Mouse (Mus musculus) liver, embryonic 11.5 days (tissue): ENCODE measurements at regions not wholly inside any gene's neighbourhood (a gene's known extent, or its start where the extent isn't known, plus 50 kb on each side); places are given as distances from the start of the nearest gene placed in this dataset.
"Not testable (repeated sequence)": the region's sequence is repeated elsewhere in the genome, so short reads cannot be mapped to it uniquely, and the experiment has no call there.

Experiments
- ATAC-seq: fragments of 200-750 bp; cut with Nextera tagmentation; replicated peaks from 2 replicates; pipeline ENCODE4 v1.8.0; 2017; ENCODE audit warnings: moderate number of reproducible peaks, mild to moderate bottlenecking, moderate TSS enrichment, moderate library complexity; ENCODE audit not compliant: low FRiP score
- DNase-seq: peaks from one replicate; pipeline ENCODE4 v3.0.0-alpha.2; 2017; ENCODE audit warnings: low spot score
- H3K27ac ChIP-seq: fragments of 300-500 bp; sonication (generic); 2 replicates; pipeline ENCODE4 v1.5.1; 2014; ENCODE audit warnings: mild to moderate bottlenecking, low read depth, low read length, control low read depth
- H3K27me3 ChIP-seq: fragments of 300-500 bp; sonication (generic); replicated peaks from 2 replicates; pipeline ENCODE4 v1.6.1; 2014; ENCODE audit warnings: low read length, mixed read lengths; ENCODE audit not compliant: control insufficient read depth, insufficient read depth
- H3K36me3 ChIP-seq: fragments of 300-500 bp; sonication (generic); 2 replicates; pipeline ENCODE4 v1.6.1; 2014; ENCODE audit warnings: mild to moderate bottlenecking, low read length, moderate library complexity, mixed read lengths; ENCODE audit not compliant: control insufficient read depth, insufficient read depth
- H3K4me1 ChIP-seq: fragments of 300-500 bp; sonication (generic); replicated peaks from 2 replicates; pipeline ENCODE4 v1.6.1; 2014; ENCODE audit warnings: low read length, mixed read lengths; ENCODE audit not compliant: control insufficient read depth, insufficient read depth
- H3K4me2 ChIP-seq: fragments of 300-500 bp; sonication (generic); 2 replicates; pipeline ENCODE4 v1.6.1; 2014; ENCODE audit warnings: mild to moderate bottlenecking, control low read depth, moderate library complexity
- H3K4me3 ChIP-seq: fragments of 300-500 bp; sonication (generic); 2 replicates; pipeline ENCODE4 v1.5.1; 2014; ENCODE audit warnings: low read depth, low read length, control low read depth
- H3K9ac ChIP-seq: fragments of 300-500 bp; sonication (generic); 2 replicates; pipeline ENCODE4 v1.6.1; 2014; ENCODE audit warnings: low read depth, low read length, control low read depth
- H3K9me3 ChIP-seq: fragments of 300-500 bp; sonication (generic); 2 replicates; pipeline ENCODE4 v1.6.1; 2016; ENCODE audit warnings: low read length, inconsistent platforms, mixed read lengths; ENCODE audit not compliant: control insufficient read depth
- WGBS: fragments of 180-500 bp; shearing (Covaris S2); extraction: QIAGEN DNeasy Blood & Tissue Kit; methylation state at CpG from one replicate; pipeline ENCODE4 v1.1.7; 2014; 5-methylcytosine and 5-hydroxymethylcytosine counted together

DNA sequence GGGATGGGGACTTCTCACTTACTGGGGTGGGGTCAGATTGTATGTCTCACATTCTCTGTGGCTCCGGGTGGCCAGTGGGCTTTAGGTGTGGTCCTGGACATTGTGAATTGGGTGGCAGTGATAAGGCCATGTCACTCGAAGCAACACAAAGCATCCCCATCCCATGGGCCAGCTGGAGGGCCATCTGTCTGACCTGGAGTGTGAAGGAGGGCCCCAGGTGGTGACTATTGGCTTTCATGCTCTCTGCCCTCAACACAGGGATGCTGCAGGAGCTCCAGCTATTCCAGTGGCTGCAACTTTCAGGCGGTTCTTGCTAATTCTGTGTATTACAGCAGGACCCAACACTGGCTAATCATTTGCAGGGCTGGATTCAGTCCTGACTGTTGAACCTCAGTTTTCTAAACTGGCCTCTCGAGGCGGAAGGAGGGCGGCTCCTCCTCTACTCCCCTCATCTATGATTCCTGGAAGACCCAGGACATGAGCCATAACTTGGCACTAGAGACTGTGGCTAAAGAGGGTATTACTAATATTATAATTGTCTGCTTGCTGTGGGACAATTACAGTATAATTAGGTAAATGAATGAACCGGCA, 64.1 kb downstream of the 9530068E07Rik start:
- ATAC-seq: no peak
- H3K9ac ChIP-seq: no peak overlapping the region
- H3K9me3 ChIP-seq: no peaks in the 10 kb centered on the region; the same call in 1 of the 2 replicates
- no peak overlapping the region for H3K4me2 ChIP-seq
- no peak for DNase-seq
- 67% methylated on average over 7 of the region's 7 CpGs for WGBS
- H3K4me3 ChIP-seq: no peak overlapping the region
- no peaks in the 10 kb centered on the region for H3K36me3 ChIP-seq
- H3K27ac ChIP-seq: no peak overlapping the region
- 0 out of 2 replicates have a peak, but pooled peaks cover 2% of the 10 kb centered on the region for H3K27me3 ChIP-seq
- no peaks in the 10 kb centered on the region for H3K4me1 ChIP-seq

DNA sequence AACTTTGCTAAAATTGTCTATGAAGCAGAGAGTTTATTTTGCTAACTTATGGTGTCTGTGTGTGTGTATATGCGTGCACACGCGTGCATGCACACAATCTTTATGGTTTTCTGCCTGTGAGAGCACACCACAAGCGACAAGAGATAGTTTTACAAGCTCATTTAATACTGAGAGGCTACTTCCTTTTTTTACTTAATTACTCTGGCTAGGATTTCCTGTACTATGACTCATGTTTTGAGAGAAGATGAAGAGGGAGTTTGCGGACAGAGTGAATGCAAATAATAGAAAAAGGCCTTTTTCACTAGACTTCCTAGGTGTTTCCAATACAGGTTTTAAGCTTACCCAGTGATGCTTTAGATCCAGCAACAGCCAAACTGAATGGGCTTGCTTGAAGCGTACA, 74.9 kb downstream of the 9530068E07Rik start:
- 65% methylated on average over 6 of the region's 6 CpGs for WGBS
- not testable (repeated sequence) for ATAC-seq

GRCm38 (mm10) chr11:52480111-52480510, 83.9 kb downstream of the 9530068E07Rik start:
- H3K36me3 ChIP-seq, H3K4me2 ChIP-seq, H3K27ac ChIP-seq, H3K27me3 ChIP-seq, DNase-seq, H3K9me3 ChIP-seq, H3K4me3 ChIP-seq, H3K9ac ChIP-seq, H3K4me1 ChIP-seq, ATAC-seq: not testable (repeated sequence)
- WGBS: 60% methylated on average over 10 of the region's 10 CpGs

More for the DNA sequence above, 74.9 kb downstream of the 9530068E07Rik start:
- H3K36me3 ChIP-seq, DNase-seq, H3K4me2 ChIP-seq, H3K27ac ChIP-seq, H3K9me3 ChIP-seq, H3K4me3 ChIP-seq, H3K27me3 ChIP-seq, H3K9ac ChIP-seq, H3K4me1 ChIP-seq: not testable (repeated sequence)

GRCm38 (mm10) chr11:52480694-52481093, 84.5 kb downstream of the 9530068E07Rik start:
- H3K4me3 ChIP-seq, DNase-seq, H3K4me1 ChIP-seq, ATAC-seq, H3K9ac ChIP-seq, H3K9me3 ChIP-seq, H3K36me3 ChIP-seq, H3K27me3 ChIP-seq, H3K27ac ChIP-seq, H3K4me2 ChIP-seq: not testable (repeated sequence)
- 88% methylated on average over 24 of the region's 24 CpGs for WGBS

GRCm38 (mm10) chr11:52483534-52483933, 87.3 kb downstream of the 9530068E07Rik start:
- H3K27me3 ChIP-seq, H3K27ac ChIP-seq, H3K9me3 ChIP-seq, H3K4me3 ChIP-seq, H3K4me1 ChIP-seq, H3K4me2 ChIP-seq, DNase-seq, H3K36me3 ChIP-seq, ATAC-seq, H3K9ac ChIP-seq: not testable (repeated sequence)
- 86% methylated on average over 5 of the region's 8 CpGs for WGBS

DNA sequence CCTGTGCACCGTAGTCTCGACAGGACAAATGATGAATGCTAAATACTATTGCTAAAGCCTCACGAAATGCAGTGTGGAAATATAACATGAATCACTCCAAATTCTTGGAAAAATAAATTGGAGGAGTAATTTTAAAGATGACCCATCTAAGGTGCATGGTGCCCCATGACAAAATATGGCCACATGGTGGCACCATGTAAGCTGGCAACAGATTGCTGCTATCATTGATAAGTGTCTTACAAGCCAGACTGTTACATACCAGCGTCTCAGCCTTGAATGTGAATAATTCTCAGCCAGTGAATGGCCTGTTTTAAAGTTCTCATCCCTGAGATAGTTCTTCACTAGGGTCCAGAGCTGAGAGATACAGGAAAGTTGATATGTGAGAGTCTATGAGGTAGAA, 92.3 kb downstream of the 9530068E07Rik start:
- H3K4me2 ChIP-seq, H3K27me3 ChIP-seq, H3K9ac ChIP-seq, H3K4me3 ChIP-seq, H3K4me1 ChIP-seq, H3K27ac ChIP-seq, DNase-seq, H3K9me3 ChIP-seq, ATAC-seq, H3K36me3 ChIP-seq: not testable (repeated sequence)
- 64% methylated on average over 4 of the region's 4 CpGs for WGBS

DNA sequence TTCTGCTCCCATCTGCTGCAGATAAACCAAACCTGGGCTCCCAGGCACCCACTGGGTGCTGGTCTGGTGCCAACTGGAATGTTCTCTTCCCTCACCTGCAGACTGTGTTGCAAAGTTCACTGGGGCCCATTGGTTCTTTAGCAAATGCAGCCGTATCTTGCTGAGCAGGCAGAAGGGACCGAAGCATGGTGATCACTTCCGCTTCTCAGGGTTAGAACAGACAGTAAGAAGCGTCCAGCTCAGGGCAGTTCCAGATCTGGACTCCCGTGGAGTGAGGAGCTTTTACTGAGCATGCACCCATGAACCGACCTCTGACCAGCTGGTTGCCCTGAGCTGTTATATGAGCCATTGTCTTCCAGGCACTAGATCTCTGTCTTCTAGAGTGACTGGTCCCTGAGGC, 97.1 kb downstream of the 9530068E07Rik start:
- Histone ChIP-seq H3K4me3 (no peak overlapping the region), H3K9ac (no peak overlapping the region), H3K27ac (no peak overlapping the region), H3K4me1 (no peaks in the 10 kb centered on the region), H3K36me3 (no peaks in the 10 kb centered on the region), H3K27me3 (no peaks in the 10 kb centered on the region), H3K9me3 (no peaks in the 10 kb centered on the region), H3K4me2 (no peak overlapping the region)
- DNase-seq: no peak
- no peak for ATAC-seq
- WGBS: 80% methylated on average over 6 of the region's 6 CpGs

- H3K4me3 ChIP-seq: no peak overlapping the region
- no peaks in the 10 kb centered on the region for H3K27me3 ChIP-seq
- DNase-seq: no peak
- no peak overlapping the region for H3K9ac ChIP-seq
- no peaks in the 10 kb centered on the region for H3K36me3 ChIP-seq
- WGBS: 77% methylated on average over 3 of the region's 3 CpGs
- H3K27ac ChIP-seq: no peak overlapping the region
- no peaks in the 10 kb centered on the region for H3K4me1 ChIP-seq
- no peak overlapping the region for H3K4me2 ChIP-seq
- no peak for ATAC-seq
- no peaks in the 10 kb centered on the region for H3K9me3 ChIP-seq
Observed at GRCm38 (mm10) chr11:52496908-52497307, 100.7 kb downstream of the 9530068E07Rik start.

- DNase-seq: no peak
- ATAC-seq: no peak
- 50% methylated on average over 10 of the region's 10 CpGs for whole genome bisulfite sequencing
- Histone ChIP-seq H3K9me3 (no peaks in the 10 kb centered on the region), H3K27me3 (no peaks in the 10 kb centered on the region), H3K9ac (no peak overlapping the region), H3K4me1 (no peaks in the 10 kb centered on the region), H3K36me3 (no peaks in the 10 kb centered on the region), H3K27ac (no peak overlapping the region), H3K4me2 (no peak overlapping the region), H3K4me3 (no peak overlapping the region)
Observed at GRCm38 (mm10) chr11:52502759-52503365, 106.6 kb downstream of the 9530068E07Rik start.
